Mouse (Mus musculus) heart, postnatal 0 days (tissue): ENCODE measurements around the gene Grm3.

Experiments used
- CTCF ChIP-seq: IDR thresholded peaks from 2 replicates; pipeline ENCODE4 v1.5.1; 2016; ENCODE audit warnings: antibody characterized with exemption, control low read depth, low read depth
- EP300 ChIP-seq: IDR thresholded peaks from 2 replicates; pipeline ENCODE4 v1.6.1; 2016; ENCODE audit warnings: antibody characterized with exemption, low read depth

- TF ChIP-seq CTCF (no peak), EP300 (no peak)
Measured at GRCm38 (mm10) chr5:9621417-9622067, 103.4 kb downstream of the Grm3 start.
